Mouse (Mus musculus) forebrain, embryonic 12.5 days (tissue): ENCODE measurements around the gene Gm49366. TPM values are rescaled to one million over a fixed set of nuclear protein-coding genes. Genes with fewer than 3 reads are reported as not detected.
"Not testable (repeated sequence)": the region's sequence is repeated elsewhere in the genome, so short reads cannot be mapped to it uniquely, and the experiment has no call there.

ENCODE experiments used
- ATAC-seq: fragments of 200-750 bp; cut with Nextera tagmentation; 2 replicates; pipeline ENCODE4 v1.8.0; 2017; ENCODE audit warnings: moderate TSS enrichment; ENCODE audit not compliant: low FRiP score
- H3K27ac ChIP-seq: fragments of 300-500 bp; sonication (generic); 2 replicates; pipeline ENCODE4 v1.5.1; 2016; ENCODE audit warnings: mild to moderate bottlenecking
- H3K27me3 ChIP-seq: fragments of 300-500 bp; sonication (generic); 2 replicates; pipeline ENCODE4 v1.6.1; 2016; ENCODE audit warnings: mild to moderate bottlenecking
- H3K36me3 ChIP-seq: fragments of 300-500 bp; sonication (generic); replicated peaks from 2 replicates; pipeline ENCODE4 v1.6.1; 2016; ENCODE audit warnings: mild to moderate bottlenecking
- H3K4me1 ChIP-seq: fragments of 300-500 bp; sonication (generic); 2 replicates; pipeline ENCODE4 v1.6.1; 2016
- H3K4me2 ChIP-seq: fragments of 300-500 bp; sonication (generic); 2 replicates; pipeline ENCODE4 v1.6.1; 2016; ENCODE audit warnings: mild to moderate bottlenecking, moderate library complexity
- H3K4me3 ChIP-seq: fragments of 300-500 bp; sonication (generic); replicated peaks from 2 replicates; pipeline ENCODE4 v1.5.1; 2016; ENCODE audit warnings: mild to moderate bottlenecking
- H3K9ac ChIP-seq: fragments of 300-500 bp; sonication (generic); 2 replicates; pipeline ENCODE4 v1.6.1; 2016; ENCODE audit warnings: mild to moderate bottlenecking
- H3K9me3 ChIP-seq: fragments of 300-500 bp; sonication (generic); 2 replicates; pipeline ENCODE4 v1.6.1; 2016
- WGBS: fragments of 180-500 bp; shearing (Covaris S2); methylation state at CpG from one replicate; pipeline ENCODE4 v1.1.7; 2016; 5-methylcytosine and 5-hydroxymethylcytosine counted together
- polyA plus RNA-seq: library from polyadenylated mRNA; unstranded; fragments of >200 nt; fragmentation: Nextera tagmentation; extraction: Ambion mirVana; gene quantifications from 2 replicates; pipeline ENCODE4 v1.2.1, GENCODE M21; 2016

Gene Gm49366
- polyA plus RNA-seq, 1 experiment from 2014 or later = not detected

DNA sequence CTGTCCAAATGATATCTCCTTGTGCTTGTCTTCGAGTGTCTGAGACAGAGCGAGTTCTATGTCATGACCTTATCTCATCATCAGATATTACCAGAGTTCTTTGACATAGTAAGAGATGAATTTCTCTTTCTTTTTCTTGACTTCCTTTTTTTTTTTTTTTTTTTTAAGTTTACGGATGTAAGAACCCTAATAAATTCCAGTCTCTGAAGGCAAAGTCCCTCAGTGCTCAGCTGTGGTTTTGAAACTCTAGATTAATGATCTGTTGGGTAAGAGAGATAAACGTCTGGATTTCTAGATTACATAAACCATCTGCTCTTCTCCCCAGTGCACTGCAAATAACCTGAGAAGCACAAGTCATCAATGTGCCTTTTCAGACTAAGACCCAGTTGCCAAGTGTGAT, 4.6 kb upstream of the Gm49366 start:
- WGBS = 82% methylated on average over 4 of the region's 4 CpGs
- H3K9ac ChIP-seq = no peak overlapping the region
- H3K27me3 ChIP-seq = peaks cover 7% of the 10 kb centered on the region

DNA sequence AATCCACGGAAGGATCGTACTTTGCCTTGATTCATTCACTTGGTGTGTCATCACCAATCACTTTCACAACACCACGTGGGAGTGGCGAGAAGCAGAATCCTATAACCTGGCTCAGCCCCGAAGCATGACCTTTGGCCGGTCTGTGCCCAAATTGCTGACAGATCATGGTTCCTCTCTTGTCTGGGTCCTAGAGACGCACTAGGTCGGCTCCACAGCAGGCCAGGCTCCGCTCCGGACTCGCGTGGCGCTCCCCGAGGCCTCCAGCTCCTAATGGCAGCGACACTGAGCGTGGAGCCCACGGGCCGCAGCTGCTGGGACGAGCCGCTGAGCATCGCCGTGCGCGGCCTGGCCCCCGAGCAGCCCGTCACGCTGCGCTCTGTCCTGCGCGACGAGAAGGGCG, 494 bp upstream of the Gm49366 start, which contains the start of gene Acot4:
Gene Acot4, plus strand, starts transcription at position 139 of the 400 bp plus-strand sequence.
- WGBS = 11% methylated on average over 28 of the region's 32 CpGs
- peak within 1 kb of the TSS; percentile 45 for H3K4me3 ChIP-seq
- not testable (repeated sequence) for ATAC-seq, H3K4me1 ChIP-seq, H3K27ac ChIP-seq, H3K27me3 ChIP-seq, H3K36me3 ChIP-seq
- H3K9ac ChIP-seq = peak within 1 kb of the TSS; percentile 50
- peaks cover 14% of the 10 kb centered on the region; the same call in 1 of the 2 replicates for H3K9me3 ChIP-seq
- H3K4me2 ChIP-seq = peak within 1 kb of the TSS; percentile 61

More for the DNA sequence above, 4.6 kb upstream of the Gm49366 start:
- no peaks in the 10 kb centered on the region for H3K36me3 ChIP-seq
- no peak overlapping the region for H3K4me2 ChIP-seq
- no peak overlapping the region for H3K4me3 ChIP-seq
- H3K4me1 ChIP-seq = no peaks in the 10 kb centered on the region
- no peak overlapping the region for H3K27ac ChIP-seq
- no peaks in the 10 kb centered on the region for H3K9me3 ChIP-seq
- ATAC-seq = no peak

DNA sequence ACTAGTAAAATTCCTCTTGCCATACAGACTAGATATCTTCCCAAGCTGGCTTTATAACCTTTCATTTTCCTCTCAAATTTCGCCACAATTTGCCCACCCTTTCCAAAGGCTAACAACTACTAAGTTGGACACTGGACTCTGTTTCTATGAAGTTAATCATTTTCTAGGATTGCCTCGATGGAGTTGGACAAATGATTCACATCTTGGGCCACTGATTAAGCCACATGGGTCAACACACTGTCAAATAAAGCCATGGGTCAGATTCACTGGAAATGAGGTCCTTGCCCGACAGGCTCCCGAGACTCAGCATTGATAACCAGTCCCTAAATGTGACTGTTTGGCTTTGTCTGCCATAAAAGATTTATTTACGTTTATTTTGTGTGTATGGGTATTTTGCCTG, 3.5 kb downstream of the Gm49366 start:
- H3K4me1 ChIP-seq = no peaks in the 10 kb centered on the region
- no peak overlapping the region for H3K4me3 ChIP-seq
- 92% methylated on average over 5 of the region's 5 CpGs for WGBS
- peaks cover 6% of the 10 kb centered on the region for H3K27me3 ChIP-seq
- H3K9me3 ChIP-seq = peaks cover 14% of the 10 kb centered on the region; the same call in 1 of the 2 replicates
- no peak overlapping the region for H3K9ac ChIP-seq
- no peaks in the 10 kb centered on the region for H3K36me3 ChIP-seq
- ATAC-seq = no peak
- H3K4me2 ChIP-seq = no peak overlapping the region
- H3K27ac ChIP-seq = no peak overlapping the region

DNA sequence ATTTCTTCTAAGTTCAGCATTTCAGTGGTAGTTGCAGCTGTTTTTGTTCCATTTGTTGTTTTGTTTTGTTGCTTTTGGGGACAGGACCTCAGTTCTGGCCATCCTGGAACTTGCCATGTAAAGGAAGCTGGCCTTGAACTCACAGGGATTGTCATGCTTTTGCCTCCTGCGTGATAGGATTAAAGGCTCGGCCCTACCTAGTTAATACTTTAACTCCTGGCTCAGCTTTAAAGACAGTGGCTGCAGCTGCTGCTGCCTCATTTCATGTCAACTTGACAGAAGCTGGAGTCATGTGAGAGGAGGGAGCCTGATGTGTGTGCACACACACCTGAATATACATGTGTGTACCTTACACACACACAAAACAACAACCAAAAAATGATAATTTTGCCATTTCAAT, 5.3 kb downstream of the Gm49366 start:
- 82% methylated on average over 2 of the region's 2 CpGs for WGBS
- H3K9ac ChIP-seq = no peak overlapping the region

DNA sequence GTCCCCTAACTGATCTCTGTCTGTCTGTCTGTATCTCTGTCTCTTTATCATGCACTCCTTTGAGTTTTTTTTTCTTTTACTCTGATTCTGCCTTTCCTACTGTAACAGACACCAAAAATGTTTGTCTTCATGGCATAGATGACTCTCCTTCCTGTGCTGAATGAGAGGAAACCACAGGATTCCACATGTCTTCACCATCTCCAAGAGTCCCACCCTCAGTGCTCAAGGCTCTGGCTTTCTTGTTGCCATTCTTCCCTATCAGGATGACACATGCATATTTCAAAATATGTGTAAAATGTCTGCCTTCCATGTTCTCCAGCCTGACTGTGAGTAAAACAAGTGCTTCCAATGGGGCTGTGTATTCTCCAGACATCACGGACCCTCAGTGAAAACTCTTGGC, 8.2 kb downstream of the Gm49366 start:
- no peaks in the 10 kb centered on the region for H3K4me1 ChIP-seq
- H3K4me2 ChIP-seq = no peak overlapping the region
- H3K27me3 ChIP-seq = peaks cover 2% of the 10 kb centered on the region
- H3K27ac ChIP-seq = no peak overlapping the region
- H3K4me3 ChIP-seq = no peak overlapping the region
- WGBS = 93% methylated on average over 1 of the region's 1 CpGs
- H3K9me3 ChIP-seq = peaks cover 8% of the 10 kb centered on the region; the same call in 1 of the 2 replicates
- no peak overlapping the region for H3K9ac ChIP-seq
- no peak for ATAC-seq
- H3K36me3 ChIP-seq = no peaks in the 10 kb centered on the region

More for the DNA sequence above, 5.3 kb downstream of the Gm49366 start:
- Histone ChIP-seq H3K27ac (no peak overlapping the region), H3K4me3 (no peak overlapping the region), H3K4me1 (no peaks in the 10 kb centered on the region), H3K27me3 (no peaks in the 10 kb centered on the region), H3K36me3 (no peaks in the 10 kb centered on the region), H3K9me3 (peaks cover 21% of the 10 kb centered on the region; the same call in 1 of the 2 replicates), H3K4me2 (no peak overlapping the region)
- ATAC-seq = no peak

DNA sequence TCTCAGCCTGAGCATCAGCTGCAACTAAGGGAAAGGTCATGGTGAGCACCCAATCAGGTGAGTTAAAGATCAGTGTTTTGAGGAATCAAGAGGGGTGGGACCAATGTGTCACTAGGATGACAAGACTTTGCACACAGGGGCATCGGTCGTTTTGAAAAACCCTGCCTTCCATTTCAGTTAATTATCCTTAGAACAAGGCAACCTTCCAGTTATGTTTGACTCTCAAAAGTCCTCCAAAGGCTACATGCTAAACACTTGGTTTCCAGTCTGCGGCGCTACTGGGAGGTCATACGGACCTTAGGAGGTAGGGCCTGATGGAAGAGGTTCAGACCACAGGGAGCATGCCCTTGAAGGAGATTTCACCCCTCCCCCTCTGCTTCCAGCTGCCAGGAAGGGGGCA, 12.0 kb downstream of the Gm49366 start:
- peaks cover 33% of the 10 kb centered on the region for H3K27me3 ChIP-seq
- not testable (repeated sequence) for H3K27ac ChIP-seq, H3K9me3 ChIP-seq, H3K9ac ChIP-seq, H3K4me3 ChIP-seq, ATAC-seq, H3K4me2 ChIP-seq, H3K4me1 ChIP-seq, H3K36me3 ChIP-seq
- 83% methylated on average over 5 of the region's 5 CpGs for WGBS

DNA sequence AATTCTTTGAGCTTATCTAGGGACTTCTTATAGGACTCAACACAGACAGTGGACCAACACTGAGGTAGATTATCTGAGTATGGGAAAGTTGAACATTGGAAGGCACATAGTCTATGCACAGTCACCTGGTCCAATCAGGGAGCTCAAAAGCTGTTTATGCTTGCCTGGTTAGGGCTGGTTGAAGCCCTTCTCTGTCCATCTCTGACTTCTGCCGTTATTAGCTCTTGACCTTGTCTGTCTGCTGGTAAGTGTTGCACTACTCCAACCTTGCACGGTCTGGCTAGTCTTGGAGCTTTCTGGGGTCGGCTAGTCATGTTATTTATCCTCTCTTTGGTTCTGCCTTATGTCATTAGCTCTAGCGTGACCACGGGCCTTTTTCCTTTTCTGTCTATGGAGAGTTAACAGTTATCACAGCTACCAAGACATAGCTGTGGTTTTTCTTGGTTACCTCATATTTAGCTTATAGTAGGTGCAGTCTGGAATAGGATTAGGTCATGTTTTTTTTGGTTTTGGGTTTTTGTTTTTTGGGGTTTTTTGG, 13.3 kb downstream of the Gm49366 start, which contains the start of gene Acot3:
Gene Acot3, plus strand, starts transcription at position 208 of the 538 bp plus-strand sequence.
- H3K4me3 ChIP-seq = peak within 1 kb of the TSS; percentile 50; the same call in 1 of the 2 replicates

DNA sequence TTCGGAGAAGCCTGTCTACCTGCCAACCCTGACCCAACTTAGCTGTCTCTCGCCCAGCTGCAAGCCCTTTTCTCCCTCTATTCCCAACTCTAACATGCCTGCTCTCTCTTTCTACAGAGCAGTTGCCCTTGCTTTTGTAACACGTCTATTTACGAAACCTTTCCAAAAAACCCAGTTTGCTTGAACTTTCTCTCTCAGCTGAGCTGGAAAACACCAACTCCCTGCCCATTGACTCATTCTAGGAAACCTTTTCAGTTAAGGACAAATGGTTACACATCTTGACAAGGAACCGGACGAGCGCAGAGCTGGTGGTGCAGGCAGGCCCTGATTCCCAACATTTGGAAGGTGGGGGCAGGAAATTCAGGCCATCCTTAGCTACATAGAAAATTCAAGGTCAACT, 13.9 kb downstream of the Gm49366 start:
- H3K4me1 ChIP-seq = peaks cover 6% of the 10 kb centered on the region; the same call in 1 of the 2 replicates
- no peaks in the 10 kb centered on the region for H3K36me3 ChIP-seq
- H3K4me2 ChIP-seq = no peak overlapping the region; the same call in 1 of the 2 replicates
- peaks cover 33% of the 10 kb centered on the region for H3K27me3 ChIP-seq
- H3K4me3 ChIP-seq = no peak overlapping the region
- no peak overlapping the region for H3K27ac ChIP-seq
- H3K9me3 ChIP-seq = peaks cover 8% of the 10 kb centered on the region; the same call in 1 of the 2 replicates
- WGBS = 82% methylated on average over 7 of the region's 7 CpGs
- no peak overlapping the region for H3K9ac ChIP-seq
- ATAC-seq = no peak

More for the DNA sequence above, 13.3 kb downstream of the Gm49366 start, which contains the start of gene Acot3:
- Histone ChIP-seq H3K9ac (no peak within 1 kb of the TSS), H3K4me2 (peak within 1 kb of the TSS; percentile 71; the same call in 1 of the 2 replicates), H3K27me3 (peaks cover 33% of the 10 kb centered on the region), H3K4me1 (peaks cover 6% of the 10 kb centered on the region; the same call in 1 of the 2 replicates), H3K9me3 (peaks cover 8% of the 10 kb centered on the region; the same call in 1 of the 2 replicates), H3K36me3 (no peaks in the 10 kb centered on the region), H3K27ac (no peak within 1 kb of the TSS)
- ATAC-seq = no peak
- WGBS = 90% methylated on average over 5 of the region's 5 CpGs

DNA sequence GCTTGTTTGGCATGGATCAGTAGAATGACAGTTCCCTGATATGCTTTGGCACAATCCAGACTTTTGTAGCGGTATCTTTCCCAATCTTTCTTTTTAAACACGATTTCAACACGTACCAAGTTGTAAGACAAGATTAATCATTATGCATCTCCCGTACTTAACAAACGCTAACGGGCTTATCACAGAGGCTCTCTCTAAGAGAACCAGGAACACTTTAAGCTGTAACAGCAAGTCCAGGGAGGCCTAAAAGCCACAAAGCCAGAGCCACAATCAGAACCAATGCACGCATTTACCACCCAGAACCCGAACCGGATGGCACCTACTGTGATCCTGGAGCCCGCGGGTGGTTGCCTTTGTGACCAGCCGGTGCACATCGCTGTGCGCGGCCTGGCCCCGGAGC, 14.4 kb downstream of the Gm49366 start:
- peaks cover 33% of the 10 kb centered on the region for H3K27me3 ChIP-seq
- 11% methylated on average over 16 of the region's 16 CpGs for WGBS
- H3K4me1 ChIP-seq = peaks cover 6% of the 10 kb centered on the region; the same call in 1 of the 2 replicates
- peak overlapping the region; percentile 50 for H3K9ac ChIP-seq
- H3K4me3 ChIP-seq = peak overlapping the region; percentile 50
- peak overlapping the region; percentile 71 for H3K4me2 ChIP-seq
- H3K36me3 ChIP-seq = no peaks in the 10 kb centered on the region
- no peak for ATAC-seq
- H3K9me3 ChIP-seq = peaks cover 4% of the 10 kb centered on the region; the same call in 1 of the 2 replicates
- H3K27ac ChIP-seq = no peak overlapping the region

DNA sequence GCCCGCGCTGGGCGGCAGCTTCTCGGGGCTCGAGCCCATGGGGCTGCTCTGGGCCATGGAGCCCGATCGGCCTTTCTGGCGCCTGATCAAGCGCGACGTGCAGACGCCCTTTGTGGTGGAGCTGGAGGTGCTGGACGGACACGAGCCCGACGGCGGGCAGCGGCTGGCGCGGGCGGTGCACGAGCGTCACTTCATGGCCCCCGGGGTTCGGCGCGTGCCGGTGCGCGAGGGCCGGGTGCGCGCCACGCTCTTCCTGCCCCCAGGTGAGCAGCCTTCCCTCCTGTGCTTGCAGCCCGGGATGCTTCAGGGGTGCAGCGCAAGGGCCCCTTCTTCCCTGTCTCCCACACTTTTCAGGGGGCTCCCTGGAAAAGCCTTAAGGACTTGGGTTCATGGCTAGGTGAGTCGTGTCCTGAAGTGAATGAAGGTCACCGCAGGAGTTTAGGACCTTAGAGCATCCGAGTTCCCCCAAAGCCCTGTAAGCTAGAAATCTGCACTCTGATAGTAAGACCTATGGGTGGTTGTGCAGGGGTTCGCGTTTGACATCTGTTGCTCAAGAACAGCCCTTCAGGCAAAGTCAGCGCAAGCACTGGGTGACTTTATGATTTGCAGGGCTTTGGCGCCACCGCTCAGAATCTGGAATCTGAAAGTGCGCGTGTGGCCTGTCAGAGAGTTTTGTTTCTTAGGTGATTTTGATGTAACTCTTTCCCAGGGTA, 15.1 kb downstream of the Gm49366 start:
- WGBS = 2% methylated on average over 41 of the region's 46 CpGs
- peak overlapping the region; percentile 50 for H3K4me3 ChIP-seq
- H3K36me3 ChIP-seq = no peaks in the 10 kb centered on the region
- H3K27me3 ChIP-seq = peaks cover 33% of the 10 kb centered on the region
- no peak overlapping the region for H3K27ac ChIP-seq
- ATAC-seq = no peak
- H3K9ac ChIP-seq = peak overlapping the region; percentile 50
- H3K4me1 ChIP-seq = peaks cover 6% of the 10 kb centered on the region; the same call in 1 of the 2 replicates
- peak overlapping the region; percentile 71 for H3K4me2 ChIP-seq
- no peaks in the 10 kb centered on the region for H3K9me3 ChIP-seq

DNA sequence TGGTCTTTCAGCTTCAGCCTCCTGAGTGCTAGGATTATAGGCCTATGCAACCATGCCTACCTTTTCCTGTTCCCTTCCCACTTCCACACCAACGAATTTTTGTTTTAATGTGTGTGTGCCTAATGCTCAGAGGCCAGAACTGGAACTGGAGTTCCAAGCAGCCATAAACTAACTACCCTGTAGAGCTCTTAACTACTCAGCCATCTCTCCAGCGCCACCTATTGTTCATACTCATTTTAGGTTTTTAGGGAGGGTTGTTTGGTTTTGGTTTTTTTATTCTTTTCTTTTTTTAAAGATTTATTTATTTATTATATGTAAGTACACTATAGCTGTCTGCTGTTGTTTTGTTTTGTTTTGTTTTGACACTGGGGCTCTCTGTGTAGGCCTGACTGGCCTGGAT, 22.2 kb downstream of the Gm49366 start:
- no peaks in the 10 kb centered on the region for H3K27me3 ChIP-seq
- H3K4me1 ChIP-seq = no peaks in the 10 kb centered on the region
- no peaks in the 10 kb centered on the region for H3K36me3 ChIP-seq
- no peak overlapping the region for H3K9ac ChIP-seq
- no peak overlapping the region for H3K4me2 ChIP-seq
- WGBS = 38% methylated on average over 2 of the region's 2 CpGs
- no peak for ATAC-seq
- H3K4me3 ChIP-seq = no peak overlapping the region
- H3K9me3 ChIP-seq = 0 out of 2 replicates have a peak, but pooled peaks cover 3% of the 10 kb centered on the region
- H3K27ac ChIP-seq = no peak overlapping the region

DNA sequence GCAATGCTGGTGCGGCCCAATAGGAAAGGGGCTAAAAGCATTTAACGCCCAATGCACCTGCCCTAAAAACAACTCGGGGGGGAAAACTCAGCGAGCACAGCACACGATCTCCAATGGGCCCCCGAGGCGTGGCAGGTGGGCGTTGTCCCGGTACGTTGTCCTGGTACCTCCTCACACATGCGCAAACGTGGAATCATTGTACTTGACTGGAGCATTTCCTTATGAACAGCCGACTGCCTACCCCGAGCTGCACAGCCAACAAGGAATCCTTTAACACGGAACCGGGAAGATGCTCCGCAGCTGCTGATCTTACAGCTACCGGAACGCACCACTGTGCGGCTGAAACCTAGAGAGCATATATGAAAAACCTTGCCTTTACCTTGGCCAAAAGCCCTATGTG, 23.6 kb downstream of the Gm49366 start:
- 95% methylated on average over 20 of the region's 20 CpGs for WGBS
- 0 out of 2 replicates have a peak, but pooled peaks cover 3% of the 10 kb centered on the region for H3K9me3 ChIP-seq
- H3K4me3 ChIP-seq = no peak overlapping the region
- no peak overlapping the region for H3K4me2 ChIP-seq
- 0 out of 2 replicates have a peak, but pooled peaks cover 8% of the 10 kb centered on the region for H3K27me3 ChIP-seq
- H3K4me1 ChIP-seq = no peaks in the 10 kb centered on the region
- H3K9ac ChIP-seq = no peak overlapping the region
- H3K27ac ChIP-seq = no peak overlapping the region
- ATAC-seq = no peak
- no peaks in the 10 kb centered on the region for H3K36me3 ChIP-seq
